ENCODE assay signal across 27 mouse cellular contexts in genomic region chr10:52755949-52756679, GRCm38 (mm10).
DNase-seq lines count a peak whose midpoint lies in the region; ATAC-seq lines count a peak whose summit lies in the region.
"Had no signal": no experiment of that assay in that cellular context is flagged by ENCODE, and none has a peak within 500 bp of the region (broad histone marks: within the 10 kb centered on the region; RNA-seq: fewer than 3 reads in every experiment).

No protein-coding gene starts in this region.

- no peaks in the 10 kb centered on the region for H3K36me3 ChIP-seq in kidney, embryonic 15.5 days
- H3K36me3 ChIP-seq: embryonic facial prominence, embryonic 13.5 days; forebrain, embryonic 12.5 days; hindbrain, embryonic 15.5 days; limb, embryonic 15.5 days; midbrain, embryonic 15.5 days; neural tube, embryonic 12.5 days; stomach, embryonic 15.5 days had no signal

- H3K9ac ChIP-seq in kidney, embryonic 15.5 days: no peak overlapping the region
- H3K9ac ChIP-seq: embryonic facial prominence, embryonic 13.5 days; forebrain, embryonic 12.5 days; hindbrain, embryonic 15.5 days; limb, embryonic 15.5 days; liver, embryonic 14.5 days; lung, embryonic 14.5 days; midbrain, embryonic 15.5 days; neural tube, embryonic 12.5 days; stomach, embryonic 15.5 days had no signal

- peak overlapping the region; percentile 28 for H3K27ac ChIP-seq in kidney, embryonic 15.5 days
- H3K27ac ChIP-seq: embryonic facial prominence, embryonic 13.5 days; forebrain, embryonic 12.5 days; heart, adult 2 months; hindbrain, embryonic 15.5 days; left cerebral cortex, adult 2 months; limb, embryonic 15.5 days; liver, embryonic 14.5 days; macrophage; midbrain, embryonic 15.5 days; neural tube, embryonic 12.5 days; stomach, embryonic 15.5 days had no signal

- DNase-seq in embryo, embryonic 10.5 days (ENCODE audit: low spot score): peak; percentile 26
- DNase-seq in kidney, adult 11 months: peak; percentile 49
- DNase-seq in kidney, postnatal 36 days: peak; percentile 30 to 50
- no peak for DNase-seq in lung, postnatal 36 days
- no peak for DNase-seq in right cerebral cortex, postnatal 36 days (ENCODE audit: low spot score in 2 of 2)
- DNase-seq: adrenal gland, postnatal 14 days; cerebellum, adult 9-10 months; gastrocnemius, postnatal 36 days; heart, adult 2 months; layer of hippocampus, adult 9-11 months; left cerebral cortex, postnatal 4 days; lung, embryonic 14.5 days; thymus, postnatal 36 days had no signal

- no peaks in the 10 kb centered on the region for H3K27me3 ChIP-seq in kidney, embryonic 15.5 days
- H3K27me3 ChIP-seq: embryonic facial prominence, embryonic 13.5 days; forebrain, embryonic 12.5 days; hindbrain, embryonic 15.5 days; limb, embryonic 15.5 days; midbrain, embryonic 15.5 days; neural tube, embryonic 12.5 days; stomach, embryonic 15.5 days had no signal

- 0 out of 2 replicates have a peak overlapping the region, but pooled peaks have one; percentile 20 for H3K4me2 ChIP-seq in kidney, embryonic 15.5 days
- H3K4me2 ChIP-seq: embryonic facial prominence, embryonic 13.5 days; forebrain, embryonic 12.5 days; hindbrain, embryonic 15.5 days; limb, embryonic 15.5 days; lung, embryonic 14.5 days; midbrain, embryonic 15.5 days; neural tube, embryonic 12.5 days; stomach, embryonic 15.5 days had no signal

- ATAC-seq in kidney, embryonic 15.5 days (replicated peaks; ENCODE audit: low FRiP score): peak; percentile 96
- ATAC-seq in frontal cortex, adult (ENCODE audit: low TSS enrichment): no peak
- ATAC-seq: intestine, postnatal 0 days; midbrain, embryonic 15.5 days had no signal

- no peaks in the 10 kb centered on the region for H3K9me3 ChIP-seq in kidney, embryonic 15.5 days (replicated peaks)
- H3K9me3 ChIP-seq: embryonic facial prominence, embryonic 13.5 days; forebrain, embryonic 12.5 days; hindbrain, embryonic 15.5 days; limb, embryonic 15.5 days; midbrain, embryonic 15.5 days; neural tube, embryonic 12.5 days; stomach, embryonic 15.5 days had no signal

- 66% methylated on average over 13 of the region's 13 CpGs for WGBS in kidney, embryonic 15.5 days

- no peaks in the 10 kb centered on the region for H3K4me1 ChIP-seq in kidney, embryonic 15.5 days
- H3K4me1 ChIP-seq: embryonic facial prominence, embryonic 13.5 days; limb, embryonic 15.5 days; midbrain, embryonic 15.5 days; neural tube, embryonic 12.5 days; stomach, embryonic 15.5 days had no signal

- no peak overlapping the region for H3K4me3 ChIP-seq in kidney, embryonic 15.5 days (replicated peaks)
- H3K4me3 ChIP-seq: embryonic facial prominence, embryonic 13.5 days; erythroblast, embryonic 14.5 days; forebrain, embryonic 12.5 days; heart, adult 2 months; hindbrain, embryonic 15.5 days; left cerebral cortex, adult 2 months; limb, embryonic 15.5 days; midbrain, embryonic 15.5 days; neural tube, embryonic 12.5 days; stomach, embryonic 15.5 days had no signal

Comparison
In these comparisons a context has a peak if more than half of its experiments do, and no peak if none do; other contexts are left out.
1. DNase-seq: peak in embryo, embryonic 10.5 days (single experiment), kidney, adult 11 months (single experiment) and kidney, postnatal 36 days (2 of 2); none in lung, postnatal 36 days (single experiment) and right cerebral cortex, postnatal 36 days (0 of 2).